Mouse (Mus musculus): ENCODE data around the gene Snx5. TPM values are rescaled to one million over a fixed set of nuclear protein-coding genes. Genes with fewer than 3 reads are reported as not detected.

Gene Snx5
- polyA plus RNA-seq, 1 experiment from 2014 or later: 139 TPM

GRCm38 (mm10) chr2:144240095-144240899 lies 30.4 kb downstream of the Snx5 start:
- no peak overlapping the region for H3K9ac ChIP-seq (ENCODE audit: low read length)
- WGBS: 80% methylated on average over 3 of the region's 3 CpGs
- H3K27me3 ChIP-seq (ENCODE audit: control insufficient read depth, insufficient read depth, low read length): no peaks in the 10 kb centered on the region
- H3K4me2 ChIP-seq (ENCODE audit: low read depth, severe bottlenecking): no peak overlapping the region
- no peaks in the 10 kb centered on the region for H3K9me3 ChIP-seq (ENCODE audit: control insufficient read depth, low read length)
- no peak overlapping the region for H3K4me3 ChIP-seq (ENCODE audit: low read depth, low read length)
- no peak overlapping the region for H3K27ac ChIP-seq (replicated peaks; ENCODE audit: low read depth, low read length)
- H3K36me3 ChIP-seq (ENCODE audit: control insufficient read depth, insufficient read depth, low read length): no peaks in the 10 kb centered on the region
- ATAC-seq (ENCODE audit: insufficient number of reproducible peaks, low FRiP score, low TSS enrichment, low read depth): no peak
- no peak for DNase-seq (ENCODE audit: low spot score)
- peaks cover 2% of the 10 kb centered on the region; the same call in 1 of the 2 replicates for H3K4me1 ChIP-seq (ENCODE audit: control insufficient read depth, insufficient read depth, low read length)

GRCm38 (mm10) chr2:144239318-144239717 lies 31.4 kb downstream of the Snx5 start:
- WGBS: 72% methylated on average over 2 of the region's 2 CpGs
- ATAC-seq (ENCODE audit: insufficient number of reproducible peaks, low FRiP score, low TSS enrichment, low read depth) (no peak), DNase-seq (ENCODE audit: low spot score) (no peak)
- no peak overlapping the region for H3K4me2 ChIP-seq (ENCODE audit: low read depth, severe bottlenecking)
- H3K36me3 ChIP-seq (ENCODE audit: control insufficient read depth, insufficient read depth, low read length): no peaks in the 10 kb centered on the region
- H3K4me3 ChIP-seq (ENCODE audit: low read depth, low read length): no peak overlapping the region
- no peaks in the 10 kb centered on the region for H3K9me3 ChIP-seq (ENCODE audit: control insufficient read depth, low read length)
- no peak overlapping the region for H3K27ac ChIP-seq (replicated peaks; ENCODE audit: low read depth, low read length)
- no peaks in the 10 kb centered on the region for H3K27me3 ChIP-seq (ENCODE audit: control insufficient read depth, insufficient read depth, low read length)
- H3K9ac ChIP-seq (ENCODE audit: low read length): no peak overlapping the region
- peaks cover 2% of the 10 kb centered on the region; the same call in 1 of the 2 replicates for H3K4me1 ChIP-seq (ENCODE audit: control insufficient read depth, insufficient read depth, low read length)

GRCm38 (mm10) chr2:144238341-144238740 lies 32.4 kb downstream of the Snx5 start:
- WGBS: 83% methylated on average over 6 of the region's 6 CpGs
- no peak for DNase-seq (ENCODE audit: low spot score)
- ATAC-seq (ENCODE audit: insufficient number of reproducible peaks, low FRiP score, low TSS enrichment, low read depth): no peak

GRCm38 (mm10) chr2:144236791-144237584 lies 33.7 kb downstream of the Snx5 start:
- DNase-seq (ENCODE audit: low spot score) (no peak), ATAC-seq (ENCODE audit: insufficient number of reproducible peaks, low FRiP score, low TSS enrichment, low read depth) (no peak)
- Histone ChIP-seq H3K27ac (replicated peaks; ENCODE audit: low read depth, low read length) (no peak overlapping the region), H3K4me3 (ENCODE audit: low read depth, low read length) (no peak overlapping the region), H3K27me3 (ENCODE audit: control insufficient read depth, insufficient read depth, low read length) (no peaks in the 10 kb centered on the region), H3K4me1 (ENCODE audit: control insufficient read depth, insufficient read depth, low read length) (peaks cover 2% of the 10 kb centered on the region; the same call in 1 of the 2 replicates), H3K4me2 (ENCODE audit: low read depth, severe bottlenecking) (no peak overlapping the region), H3K9me3 (ENCODE audit: control insufficient read depth, low read length) (no peaks in the 10 kb centered on the region), H3K36me3 (ENCODE audit: control insufficient read depth, insufficient read depth, low read length) (no peaks in the 10 kb centered on the region), H3K9ac (ENCODE audit: low read length) (no peak overlapping the region)
- WGBS: 62% methylated on average over 9 of the region's 9 CpGs

More at GRCm38 (mm10) chr2:144238341-144238740, 32.4 kb downstream of the Snx5 start:
- Histone ChIP-seq H3K9me3 (ENCODE audit: control insufficient read depth, low read length) (no peaks in the 10 kb centered on the region), H3K4me1 (ENCODE audit: control insufficient read depth, insufficient read depth, low read length) (peaks cover 2% of the 10 kb centered on the region; the same call in 1 of the 2 replicates), H3K4me2 (ENCODE audit: low read depth, severe bottlenecking) (no peak overlapping the region), H3K27ac (replicated peaks; ENCODE audit: low read depth, low read length) (no peak overlapping the region), H3K4me3 (ENCODE audit: low read depth, low read length) (no peak overlapping the region), H3K9ac (ENCODE audit: low read length) (no peak overlapping the region), H3K36me3 (ENCODE audit: control insufficient read depth, insufficient read depth, low read length) (no peaks in the 10 kb centered on the region), H3K27me3 (ENCODE audit: control insufficient read depth, insufficient read depth, low read length) (no peaks in the 10 kb centered on the region)

- DNase-seq (ENCODE audit: low spot score): peak; percentile 37
- no peak overlapping the region for H3K9ac ChIP-seq (ENCODE audit: low read length)
- no peaks in the 10 kb centered on the region for H3K9me3 ChIP-seq (ENCODE audit: control insufficient read depth, low read length)
- peaks cover 2% of the 10 kb centered on the region; the same call in 1 of the 2 replicates for H3K4me1 ChIP-seq (ENCODE audit: control insufficient read depth, insufficient read depth, low read length)
- H3K27me3 ChIP-seq (ENCODE audit: control insufficient read depth, insufficient read depth, low read length): no peaks in the 10 kb centered on the region
- H3K4me2 ChIP-seq (ENCODE audit: low read depth, severe bottlenecking): no peak overlapping the region
- no peak overlapping the region for H3K27ac ChIP-seq (replicated peaks; ENCODE audit: low read depth, low read length)
- H3K36me3 ChIP-seq (ENCODE audit: control insufficient read depth, insufficient read depth, low read length): no peaks in the 10 kb centered on the region
- H3K4me3 ChIP-seq (ENCODE audit: low read depth, low read length): no peak overlapping the region
- ATAC-seq (ENCODE audit: insufficient number of reproducible peaks, low FRiP score, low TSS enrichment, low read depth): no peak
- WGBS: 49% methylated on average over 3 of the region's 3 CpGs
Measured at GRCm38 (mm10) chr2:144235776-144236175, 34.9 kb downstream of the Snx5 start.

GRCm38 (mm10) chr2:144233534-144233933 lies 37.2 kb downstream of the Snx5 start:
- no peaks in the 10 kb centered on the region for H3K9me3 ChIP-seq (ENCODE audit: control insufficient read depth, low read length)
- WGBS: 73% methylated on average over 3 of the region's 3 CpGs
- ATAC-seq (ENCODE audit: insufficient number of reproducible peaks, low FRiP score, low TSS enrichment, low read depth) (no peak), DNase-seq (ENCODE audit: low spot score) (no peak)
- no peak overlapping the region for H3K4me2 ChIP-seq (ENCODE audit: low read depth, severe bottlenecking)
- no peak overlapping the region for H3K27ac ChIP-seq (replicated peaks; ENCODE audit: low read depth, low read length)
- H3K4me1 ChIP-seq (ENCODE audit: control insufficient read depth, insufficient read depth, low read length): peaks cover 2% of the 10 kb centered on the region; the same call in 1 of the 2 replicates
- H3K36me3 ChIP-seq (ENCODE audit: control insufficient read depth, insufficient read depth, low read length): no peaks in the 10 kb centered on the region
- H3K4me3 ChIP-seq (ENCODE audit: low read depth, low read length): no peak overlapping the region
- no peak overlapping the region for H3K9ac ChIP-seq (ENCODE audit: low read length)
- no peaks in the 10 kb centered on the region for H3K27me3 ChIP-seq (ENCODE audit: control insufficient read depth, insufficient read depth, low read length)

- no peak overlapping the region for H3K4me2 ChIP-seq (ENCODE audit: low read depth, severe bottlenecking)
- no peaks in the 10 kb centered on the region for H3K36me3 ChIP-seq (ENCODE audit: control insufficient read depth, insufficient read depth, low read length)
- H3K27me3 ChIP-seq (ENCODE audit: control insufficient read depth, insufficient read depth, low read length): no peaks in the 10 kb centered on the region
- H3K9ac ChIP-seq (ENCODE audit: low read length): no peak overlapping the region
- H3K9me3 ChIP-seq (ENCODE audit: control insufficient read depth, low read length): no peaks in the 10 kb centered on the region; the same call in 1 of the 2 replicates
- DNase-seq (ENCODE audit: low spot score): no peak
- no peak for ATAC-seq (ENCODE audit: insufficient number of reproducible peaks, low FRiP score, low TSS enrichment, low read depth)
- H3K27ac ChIP-seq (replicated peaks; ENCODE audit: low read depth, low read length): no peak overlapping the region
- H3K4me1 ChIP-seq (ENCODE audit: control insufficient read depth, insufficient read depth, low read length): peaks cover 1% of the 10 kb centered on the region; the same call in 1 of the 2 replicates
- 83% methylated on average over 5 of the region's 5 CpGs for WGBS
- no peak overlapping the region for H3K4me3 ChIP-seq (ENCODE audit: low read depth, low read length)
Measured at GRCm38 (mm10) chr2:144231115-144231514, 39.6 kb downstream of the Snx5 start.

- H3K36me3 ChIP-seq (ENCODE audit: control insufficient read depth, insufficient read depth, low read length): no peaks in the 10 kb centered on the region
- H3K4me3 ChIP-seq (ENCODE audit: low read depth, low read length): no peak overlapping the region
- no peak for ATAC-seq (ENCODE audit: insufficient number of reproducible peaks, low FRiP score, low TSS enrichment, low read depth)
- H3K9me3 ChIP-seq (ENCODE audit: control insufficient read depth, low read length): no peaks in the 10 kb centered on the region; the same call in 1 of the 2 replicates
- H3K4me2 ChIP-seq (ENCODE audit: low read depth, severe bottlenecking): no peak overlapping the region
- DNase-seq (ENCODE audit: low spot score): no peak
- H3K9ac ChIP-seq (ENCODE audit: low read length): no peak overlapping the region
- no peaks in the 10 kb centered on the region for H3K27me3 ChIP-seq (ENCODE audit: control insufficient read depth, insufficient read depth, low read length)
- 49% methylated on average over 7 of the region's 7 CpGs for WGBS
- no peak overlapping the region for H3K27ac ChIP-seq (replicated peaks; ENCODE audit: low read depth, low read length)
- H3K4me1 ChIP-seq (ENCODE audit: control insufficient read depth, insufficient read depth, low read length): no peaks in the 10 kb centered on the region
Measured at GRCm38 (mm10) chr2:144230498-144230897, 40.2 kb downstream of the Snx5 start.

All from limb, embryonic 11.5 days (tissue).